Mouse (Mus musculus) neural tube, embryonic 11.5 days (tissue): ENCODE results near the gene Spns2. TPM values are rescaled to one million over a fixed set of nuclear protein-coding genes. Genes with fewer than 3 reads are reported as not detected.

ENCODE experiments used
- ATAC-seq: fragments of 200-750 bp; cut with Nextera tagmentation; 2 replicates; pipeline ENCODE4 v1.8.0; 2017; ENCODE audit warnings: moderate number of reproducible peaks, mild to moderate bottlenecking, moderate TSS enrichment, moderate library complexity; ENCODE audit not compliant: insufficient read depth, low FRiP score, low TSS enrichment
- DNase-seq: peaks from one replicate; pipeline ENCODE4 v3.0.0-alpha.2; 2015; ENCODE audit warnings: low spot score
- H3K27ac ChIP-seq: fragments of 300-500 bp; sonication (generic); 2 replicates; pipeline ENCODE4 v1.5.1; 2014; ENCODE audit warnings: low read depth, mild to moderate bottlenecking, low read length
- H3K27me3 ChIP-seq: fragments of 300-500 bp; sonication (generic); 2 replicates; pipeline ENCODE4 v1.6.1; 2014; ENCODE audit warnings: mild to moderate bottlenecking, low read length, mixed read lengths; ENCODE audit not compliant: control insufficient read depth, insufficient read depth
- H3K36me3 ChIP-seq: fragments of 300-500 bp; sonication (generic); 2 replicates; pipeline ENCODE4 v1.6.1; 2014; ENCODE audit warnings: mild to moderate bottlenecking, low read length, moderate library complexity, mixed read lengths; ENCODE audit not compliant: control insufficient read depth, insufficient read depth
- H3K4me1 ChIP-seq: fragments of 300-500 bp; sonication (generic); 2 replicates; pipeline ENCODE4 v1.6.1; 2014; ENCODE audit warnings: low read length, mixed read lengths; ENCODE audit not compliant: control insufficient read depth, insufficient read depth
- H3K4me2 ChIP-seq: fragments of 300-500 bp; sonication (generic); 2 replicates; pipeline ENCODE4 v1.6.1; 2014; ENCODE audit warnings: low read depth, mild to moderate bottlenecking, moderate library complexity
- H3K4me3 ChIP-seq: fragments of 300-500 bp; sonication (generic); 2 replicates; pipeline ENCODE4 v1.5.1; 2014; ENCODE audit warnings: low read depth, low read length
- H3K9ac ChIP-seq: fragments of 300-500 bp; sonication (generic); 2 replicates; pipeline ENCODE4 v1.6.1; 2014; ENCODE audit warnings: mild to moderate bottlenecking, low read length
- H3K9me3 ChIP-seq: fragments of 300-500 bp; sonication (generic); 2 replicates; pipeline ENCODE4 v1.6.1; 2016; ENCODE audit warnings: low read length; ENCODE audit not compliant: control insufficient read depth
- WGBS: fragments of 180-500 bp; shearing (Covaris S2); extraction: QIAGEN DNeasy Blood & Tissue Kit; methylation state at CpG from one replicate; pipeline ENCODE4 v1.1.7; 2014; 5-methylcytosine and 5-hydroxymethylcytosine counted together
- polyA plus RNA-seq: library from polyadenylated mRNA; unstranded; fragments of >200 nt; fragmentation: Nextera tagmentation; extraction: Ambion mirVana; gene quantifications from 2 replicates; pipeline ENCODE4 v1.2.1, GENCODE M21; 2014

The Spns2 gene
- polyA plus RNA-seq, 1 experiment from 2014 or later = 7.1 TPM

GRCm38 (mm10) chr11:72402969-72403368 is 86.7 kb downstream of the Spns2 start:
- H3K27ac ChIP-seq = no peak overlapping the region
- H3K36me3 ChIP-seq = no peaks in the 10 kb centered on the region
- 94% methylated on average over 12 of the region's 12 CpGs for WGBS
- no peak overlapping the region for H3K4me2 ChIP-seq
- no peak for ATAC-seq
- H3K27me3 ChIP-seq = no peaks in the 10 kb centered on the region
- H3K4me1 ChIP-seq = peaks cover 6% of the 10 kb centered on the region
- no peaks in the 10 kb centered on the region for H3K9me3 ChIP-seq
- H3K9ac ChIP-seq = no peak overlapping the region
- no peak overlapping the region for H3K4me3 ChIP-seq
- no peak for DNase-seq

DNA sequence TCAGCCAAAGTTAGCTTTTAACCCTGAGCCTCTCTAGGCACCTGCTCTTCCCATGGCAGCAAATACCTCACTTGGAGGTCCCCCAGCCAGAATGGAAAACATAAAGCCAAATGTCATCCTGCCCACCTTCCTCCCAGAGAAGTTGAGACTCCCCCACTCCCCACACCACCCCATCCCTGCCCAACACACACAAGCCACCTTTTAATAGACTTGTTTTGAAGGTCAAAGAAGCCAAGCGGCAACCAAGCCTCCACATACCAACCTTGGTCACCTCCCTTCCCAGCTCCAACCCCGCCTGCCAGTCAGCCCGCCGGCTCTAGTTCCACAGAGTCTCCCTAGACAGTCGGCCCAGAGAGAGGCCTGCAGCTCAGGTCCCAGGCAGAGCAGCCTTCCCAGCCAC is 87.7 kb downstream of the Spns2 start:
- DNase-seq = no peak
- H3K4me2 ChIP-seq = no peak overlapping the region
- no peak overlapping the region for H3K4me3 ChIP-seq
- H3K27ac ChIP-seq = no peak overlapping the region
- H3K27me3 ChIP-seq = no peaks in the 10 kb centered on the region
- H3K4me1 ChIP-seq = peaks cover 3% of the 10 kb centered on the region
- no peak for ATAC-seq
- H3K9me3 ChIP-seq = no peaks in the 10 kb centered on the region
- H3K36me3 ChIP-seq = no peaks in the 10 kb centered on the region
- H3K9ac ChIP-seq = no peak overlapping the region
- 76% methylated on average over 5 of the region's 5 CpGs for WGBS

Other genes starting within 250 kb of the Spns2 start
- 0.46 TPM in 1 of 2 replicates, not detected in the other for gene Slc13a5, start 222.7 kb downstream of the Spns2 start, polyA plus RNA-seq
- gene Xaf1, start 188.3 kb downstream of the Spns2 start, polyA plus RNA-seq = 1.3 and 1.6 TPM in 2 replicates
- gene Fbxo39, start 175.5 kb downstream of the Spns2 start, polyA plus RNA-seq = not detected in 2 replicates
- 4.2 and 4.3 TPM in 2 replicates for gene Tekt1, start 127.5 kb downstream of the Spns2 start, polyA plus RNA-seq
- gene Smtnl2, start 78.2 kb downstream of the Spns2 start, polyA plus RNA-seq = 12.6 and 13.2 TPM in 2 replicates
- not detected in 2 replicates for gene Ggt6, start 54.4 kb downstream of the Spns2 start, polyA plus RNA-seq
- gene Mybbp1a, start 48.5 kb downstream of the Spns2 start, polyA plus RNA-seq = 145 and 146 TPM in 2 replicates
- gene Spns3, start 60.6 kb upstream of the Spns2 start, polyA plus RNA-seq = 0.25 TPM in 1 of 2 replicates, not detected in the other
- gene Ube2g1, start 117.4 kb upstream of the Spns2 start, polyA plus RNA-seq = 119 and 120 TPM in 2 replicates
- 30.2 and 30.9 TPM in 2 replicates for gene Ankfy1, start 200.1 kb upstream of the Spns2 start, polyA plus RNA-seq